Mouse (Mus musculus): ENCODE data around the gene Hs6st1. TPM values are rescaled to one million over a fixed set of nuclear protein-coding genes. Genes with fewer than 3 reads are reported as not detected.

Gene Hs6st1
- total RNA-seq, 4 experiments from 2014 or later: 70.2 to 122 (median 96.6) TPM

- DNase-seq: peak; percentile 91
Observed at GRCm38 (mm10) chr1:36064861-36065760, 3.1 kb upstream of the Hs6st1 start.

DNA sequence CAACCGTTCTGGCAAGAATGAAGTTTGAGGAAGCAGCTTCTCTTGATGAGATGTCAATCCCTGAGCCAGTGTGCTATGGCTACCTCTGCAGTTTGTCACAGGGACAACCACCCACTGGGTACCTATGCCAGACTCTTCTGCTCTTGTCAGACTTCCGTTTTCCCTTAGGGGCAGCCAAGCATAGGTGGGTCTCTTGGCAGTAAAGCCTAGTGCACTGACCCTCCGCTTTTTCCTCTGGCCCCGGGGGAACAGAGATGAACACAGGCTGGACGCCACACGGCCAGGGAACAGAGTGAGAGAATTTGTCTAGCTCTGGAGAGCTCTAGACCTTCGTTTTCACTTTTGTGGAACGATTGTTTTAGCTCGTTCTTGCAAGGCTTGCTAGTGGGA is 2.4 kb upstream of the Hs6st1 start:
- no peak for DNase-seq

DNA sequence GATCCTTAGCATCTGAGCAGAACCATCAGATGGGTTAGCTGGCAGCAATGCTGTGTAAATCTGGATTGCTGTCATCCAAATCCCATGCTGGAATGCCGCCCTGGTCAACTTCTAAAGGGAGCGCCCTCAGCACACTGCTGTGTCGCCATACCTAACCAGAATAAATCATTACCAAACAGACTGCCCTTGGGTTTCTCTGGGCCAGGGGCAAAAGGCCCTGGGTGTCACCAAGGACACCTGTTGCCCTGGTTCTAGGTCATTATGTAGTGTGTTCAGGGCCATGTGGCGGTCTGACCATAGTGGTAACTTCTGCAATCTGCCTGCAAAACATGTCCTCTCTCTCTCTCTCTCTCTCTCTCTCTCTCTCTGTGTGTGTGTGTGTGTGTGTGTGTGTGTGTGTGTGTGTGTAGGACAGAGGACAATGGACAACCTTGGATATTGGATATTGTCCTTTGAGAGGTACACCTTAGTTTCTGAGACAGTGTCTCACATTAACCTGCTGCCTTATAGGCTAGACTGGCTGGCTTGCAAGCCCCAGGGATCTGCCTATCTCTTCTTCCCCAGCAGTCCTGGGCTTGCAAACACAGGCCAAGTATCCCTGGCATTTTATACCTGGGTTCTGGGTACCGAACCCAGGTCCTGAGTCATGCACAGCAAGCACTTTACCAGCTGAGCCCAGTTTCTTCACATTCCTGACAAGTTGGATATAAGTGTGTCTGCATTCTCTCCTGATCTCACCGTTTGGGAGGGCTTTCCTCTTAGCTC is 1.8 kb upstream of the Hs6st1 start:
- peak; percentile 80 for DNase-seq

DNA sequence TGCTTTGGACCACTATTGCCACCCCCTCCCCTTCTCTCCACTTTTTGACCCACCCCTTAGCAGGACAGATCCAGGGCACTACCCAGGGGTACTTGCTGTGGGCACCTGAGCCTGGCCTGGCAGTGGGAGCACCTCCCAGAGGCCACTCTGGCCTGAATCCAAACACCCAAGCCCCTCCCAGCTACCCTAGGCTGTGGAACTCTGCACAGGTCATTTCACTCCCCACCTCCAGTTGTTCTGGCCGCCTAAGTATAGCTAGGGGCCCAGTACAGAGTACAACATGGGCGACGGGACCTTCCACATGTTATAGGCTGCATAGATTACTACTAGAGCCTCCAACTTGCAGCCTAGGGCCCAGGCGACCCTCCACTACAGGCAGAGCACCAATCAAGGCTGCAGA is 999 bp upstream of the Hs6st1 start:
- no peak for DNase-seq

DNA sequence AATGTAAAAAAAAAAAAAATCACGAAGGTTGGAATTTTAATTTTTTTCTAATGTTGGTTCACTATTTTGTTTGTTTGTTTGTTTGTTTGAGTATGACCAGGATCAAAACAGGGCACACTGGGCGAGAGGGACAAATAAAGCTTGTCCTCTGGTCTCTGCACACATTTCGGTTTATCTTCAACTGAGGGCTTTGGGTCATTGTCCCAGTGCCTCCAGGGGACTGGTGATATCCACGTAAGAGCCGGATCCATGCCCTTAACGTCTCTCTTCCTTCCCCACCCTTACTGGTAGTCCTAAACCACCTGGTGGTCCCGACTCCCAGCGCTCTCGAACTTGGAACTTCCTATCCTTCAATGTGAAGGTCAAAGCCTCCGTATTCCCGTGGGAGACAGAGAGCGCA is 589 bp upstream of the Hs6st1 start:
- no peak for DNase-seq

- DNase-seq: no peak
Observed at GRCm38 (mm10) chr1:36068531-36069120, 426 bp downstream of the Hs6st1 start.

- no peak for DNase-seq
Observed at GRCm38 (mm10) chr1:36069291-36069771, 1.1 kb downstream of the Hs6st1 start.

- DNase-seq: no peak
Observed at GRCm38 (mm10) chr1:36070190-36070589, 2.0 kb downstream of the Hs6st1 start.

DNA sequence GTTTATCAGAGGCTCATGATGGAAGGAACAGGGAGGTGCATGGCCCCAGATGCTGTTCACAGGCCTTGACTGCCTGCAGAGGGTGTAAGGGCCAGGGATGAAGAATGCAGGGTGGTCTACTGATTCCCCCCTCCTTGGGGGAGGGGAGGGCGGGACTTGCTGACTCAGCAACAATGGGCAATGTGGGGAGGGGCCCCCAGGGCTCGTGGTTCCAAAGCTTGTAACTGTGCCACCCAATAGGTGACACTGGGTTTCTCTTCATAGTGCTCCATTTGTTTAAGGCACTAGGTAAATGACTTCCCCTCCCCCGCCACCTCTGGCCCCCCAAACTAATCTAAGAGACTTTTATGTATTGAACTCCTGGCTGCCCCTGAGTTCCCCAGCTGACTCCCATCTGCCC is 2.5 kb downstream of the Hs6st1 start:
- DNase-seq: no peak

- DNase-seq: no peak
Observed at GRCm38 (mm10) chr1:36071176-36071575, 3.0 kb downstream of the Hs6st1 start.

GRCm38 (mm10) chr1:36071611-36072010 is 3.4 kb downstream of the Hs6st1 start:
- DNase-seq: no peak

GRCm38 (mm10) chr1:36072588-36073556 is 4.7 kb downstream of the Hs6st1 start:
- DNase-seq: peak; percentile 85

- DNase-seq: no peak
Observed at GRCm38 (mm10) chr1:36073566-36073965, 5.4 kb downstream of the Hs6st1 start.

GRCm38 (mm10) chr1:36074197-36074596 is 6.0 kb downstream of the Hs6st1 start:
- DNase-seq: no peak

DNA sequence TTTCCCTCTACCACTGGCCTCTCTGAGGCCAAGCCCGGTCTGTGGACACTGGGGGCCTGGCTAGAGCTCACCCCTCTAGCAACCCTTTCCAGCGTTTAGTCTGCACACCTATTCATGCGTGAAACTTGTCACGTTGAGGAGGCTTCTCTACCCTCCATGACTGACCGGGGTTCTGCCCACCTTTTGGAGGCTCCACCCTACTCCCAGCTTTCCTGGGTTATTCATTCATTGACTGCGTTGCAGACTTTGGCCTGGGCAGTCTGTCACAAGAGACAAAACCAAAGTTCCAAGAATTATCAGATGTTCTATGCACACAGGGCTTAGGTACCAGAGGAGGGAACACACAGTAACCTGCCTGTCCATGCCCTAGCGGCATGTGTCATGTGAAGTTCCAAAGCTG is 6.8 kb downstream of the Hs6st1 start:
- DNase-seq: no peak

- no peak for DNase-seq
Observed at GRCm38 (mm10) chr1:36075652-36076051, 7.5 kb downstream of the Hs6st1 start.

- no peak for DNase-seq
Observed at GRCm38 (mm10) chr1:36077084-36077483, 8.9 kb downstream of the Hs6st1 start.

DNA sequence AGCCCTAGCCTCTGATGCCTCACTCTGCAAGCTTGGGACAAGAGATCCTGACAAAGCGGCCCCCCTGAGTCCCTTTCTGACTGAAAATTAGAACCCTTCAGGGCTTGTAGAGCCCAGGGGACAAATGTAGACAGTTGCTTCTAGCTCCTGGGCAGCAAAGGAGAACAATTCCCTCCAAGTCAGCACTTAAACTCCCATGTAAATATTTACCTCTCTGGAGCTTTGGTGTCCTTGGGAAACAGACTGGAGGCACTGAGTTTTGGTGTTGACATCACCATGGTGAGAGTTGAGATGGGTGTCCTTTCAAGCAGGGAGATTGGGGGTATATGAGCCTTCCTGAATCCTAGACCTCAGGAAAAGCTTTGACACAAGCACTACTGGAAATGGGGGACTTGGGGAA is 10.1 kb downstream of the Hs6st1 start:
- no peak for DNase-seq

- no peak for DNase-seq
Observed at GRCm38 (mm10) chr1:36079679-36080078, 11.5 kb downstream of the Hs6st1 start.

DNA sequence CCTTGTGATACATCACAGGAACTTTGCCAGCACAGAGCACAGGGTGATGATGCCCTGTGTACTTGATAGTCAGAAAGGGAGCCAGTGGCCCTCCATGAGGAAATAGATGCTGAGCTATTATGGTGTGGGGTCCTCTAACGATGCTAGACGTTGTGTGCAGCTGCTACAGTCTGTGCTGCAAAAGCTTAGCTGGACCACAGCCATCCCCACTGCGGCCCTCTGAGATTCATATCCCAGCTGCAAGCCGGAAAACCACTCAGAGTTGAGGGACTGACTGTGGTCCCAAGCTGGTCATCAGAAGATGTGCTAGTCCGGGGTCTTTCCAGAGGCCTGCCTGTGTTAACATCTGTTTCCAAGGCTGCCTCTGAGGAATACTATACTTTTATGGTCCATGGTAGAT is 12.8 kb downstream of the Hs6st1 start:
- DNase-seq: no peak

DNA sequence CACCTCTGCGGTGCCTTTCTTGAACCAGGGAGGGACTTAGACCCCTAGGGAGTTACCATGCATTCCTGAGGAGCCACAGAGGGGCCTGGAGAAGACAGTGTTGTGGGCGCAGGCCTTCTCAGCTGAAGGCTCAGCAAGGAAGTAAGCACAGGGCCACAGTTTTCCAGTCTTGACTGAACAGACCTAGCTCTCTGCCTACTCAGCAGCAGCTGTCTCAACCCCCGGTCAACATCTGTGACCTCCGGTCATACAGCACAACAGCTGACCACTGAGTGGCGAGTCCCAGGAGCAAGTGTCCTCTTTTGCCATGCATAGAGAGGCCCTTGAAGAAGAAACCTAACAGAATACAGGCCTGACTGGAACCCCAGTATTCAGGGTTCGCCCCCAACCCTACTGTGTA is 14.0 kb downstream of the Hs6st1 start:
- DNase-seq: no peak

DNA sequence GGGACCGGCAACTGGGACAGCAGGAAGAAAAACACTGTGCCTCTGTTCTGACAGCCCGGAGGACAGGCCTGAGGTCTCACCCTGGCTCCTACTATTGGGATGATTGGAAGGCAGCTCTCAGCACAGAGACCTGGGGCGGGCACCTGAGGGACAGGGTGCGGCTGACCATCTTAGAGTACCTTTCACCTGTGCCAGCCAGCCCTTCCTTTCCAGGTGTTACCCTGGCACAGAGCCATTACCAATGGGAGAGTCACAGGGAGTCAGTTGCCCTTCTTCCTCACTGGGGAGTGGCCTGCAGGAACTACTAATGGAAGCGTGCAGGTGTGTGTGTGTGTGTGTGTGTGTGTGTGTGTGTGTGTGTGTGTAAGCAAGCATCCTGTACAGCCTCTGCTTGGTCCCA is 15.4 kb downstream of the Hs6st1 start:
- DNase-seq: no peak
